Mouse (Mus musculus) embryo, embryonic 11 days (tissue): ENCODE results near the gene Fyn.

Experiments used
- DNase-seq: peaks from one replicate; pipeline ENCODE4 v3.0.0-alpha.2; 2015

The Fyn gene

DNA sequence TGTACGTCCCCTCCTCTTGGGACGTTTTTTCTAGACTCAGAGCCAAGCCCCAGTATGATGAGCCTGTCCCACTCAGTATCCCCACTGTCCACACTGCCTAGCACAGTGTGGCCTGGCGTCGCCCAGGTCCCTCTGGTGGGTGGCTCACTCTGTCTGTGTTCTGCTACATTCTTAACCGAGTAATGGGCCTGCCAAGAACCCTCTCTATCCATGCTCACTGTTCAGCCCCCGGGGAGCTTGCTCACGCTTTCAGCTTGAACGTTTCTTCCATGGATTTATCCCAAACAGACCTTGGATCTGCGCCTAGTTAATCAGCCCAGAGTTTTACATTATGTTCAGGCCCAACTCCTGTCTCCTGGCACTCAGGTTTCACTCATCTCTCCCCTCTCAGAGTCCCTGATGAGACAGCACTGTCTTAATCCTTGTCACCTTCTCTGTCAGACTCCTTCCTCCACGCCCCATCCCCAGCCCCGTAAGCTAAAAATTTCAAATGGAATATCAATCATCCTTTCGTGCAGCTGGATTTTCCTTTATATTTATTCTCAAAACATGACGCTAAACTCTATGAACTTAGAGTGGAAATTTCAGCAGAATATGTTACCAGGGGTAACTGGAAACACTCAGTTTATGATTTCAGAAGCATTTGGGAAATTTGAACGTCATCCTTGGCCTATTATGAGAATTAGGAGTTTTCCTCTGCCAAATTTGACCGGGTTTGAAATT lies 174.0 kb downstream of the Fyn start:
- no peak for DNase-seq

DNA sequence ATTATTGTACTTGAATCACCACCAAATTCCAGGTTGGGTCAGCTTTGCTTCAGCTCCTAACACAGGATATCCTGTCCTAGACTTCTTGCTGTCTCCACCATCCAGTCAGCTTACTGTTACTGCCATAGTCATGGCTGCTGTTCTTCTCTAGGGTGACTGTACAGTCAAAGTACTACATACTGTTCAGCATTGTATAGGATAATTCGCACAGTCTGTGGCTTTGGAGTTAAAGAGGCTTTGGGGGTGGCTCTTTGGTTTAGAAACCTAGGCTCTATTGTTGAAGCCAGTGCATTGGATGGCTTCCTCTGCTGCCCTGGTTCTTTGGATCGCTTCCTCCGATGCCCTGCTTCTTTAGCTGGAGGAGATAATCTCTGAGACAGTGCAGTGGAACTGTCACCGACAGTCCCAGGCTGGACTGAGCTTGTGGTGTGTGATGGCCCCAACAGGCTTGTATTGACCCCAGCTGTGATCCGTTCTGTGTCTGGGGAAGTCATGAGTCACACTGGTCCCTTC lies 174.7 kb downstream of the Fyn start:
- no peak for DNase-seq

DNA sequence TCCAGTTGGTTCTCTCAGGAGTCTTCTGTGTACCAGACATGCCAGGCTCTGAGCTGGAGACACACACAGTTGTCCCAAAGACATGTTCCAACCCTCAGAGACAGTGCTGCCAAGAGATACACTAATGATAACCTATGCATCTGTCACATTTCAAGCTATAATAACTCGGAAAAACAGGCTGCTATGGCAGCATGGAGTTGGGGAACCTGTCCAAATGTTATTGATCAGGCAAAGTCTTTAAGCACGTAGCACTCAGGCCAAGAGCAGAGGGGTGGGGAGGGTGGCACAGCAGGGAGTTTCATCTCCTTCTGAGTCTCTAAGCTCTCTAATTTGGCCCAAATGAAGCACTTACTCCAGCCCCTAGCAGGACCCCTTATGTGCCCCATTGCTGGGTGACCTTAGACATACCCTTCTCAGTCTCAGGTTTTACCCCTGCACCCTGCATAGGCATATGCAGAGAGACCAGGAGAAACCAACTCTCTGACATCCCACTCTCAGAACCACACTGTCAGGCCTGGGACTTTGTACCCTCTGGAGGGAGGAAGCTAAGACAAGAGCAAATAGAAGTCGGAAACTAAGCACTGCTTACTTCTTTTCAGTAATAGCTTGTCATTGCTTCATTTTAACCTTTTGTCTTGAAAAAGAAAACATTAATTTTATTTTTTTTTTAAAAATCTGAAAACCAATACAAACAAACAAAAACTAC lies 178.9 kb downstream of the Fyn start:
- no peak for DNase-seq

DNA sequence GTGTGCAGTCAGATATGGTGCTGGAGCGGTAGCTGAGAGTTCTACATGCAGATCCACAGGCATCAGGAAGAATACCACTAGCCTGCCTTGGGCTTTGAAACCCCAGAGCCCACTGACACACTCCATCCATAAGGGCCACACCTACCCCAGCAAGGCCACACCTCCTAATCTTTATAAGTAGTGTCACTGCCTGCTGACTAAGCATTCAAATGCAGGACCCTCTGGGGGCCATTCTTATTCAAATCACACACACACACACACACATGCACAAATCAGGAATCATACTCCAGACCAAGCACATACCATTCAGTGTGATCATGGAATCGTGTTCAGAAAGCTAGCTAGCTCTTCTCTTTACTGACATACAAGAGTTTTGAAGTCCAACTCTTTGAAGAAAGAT lies 182.1 kb downstream of the Fyn start:
- DNase-seq: no peak

DNA sequence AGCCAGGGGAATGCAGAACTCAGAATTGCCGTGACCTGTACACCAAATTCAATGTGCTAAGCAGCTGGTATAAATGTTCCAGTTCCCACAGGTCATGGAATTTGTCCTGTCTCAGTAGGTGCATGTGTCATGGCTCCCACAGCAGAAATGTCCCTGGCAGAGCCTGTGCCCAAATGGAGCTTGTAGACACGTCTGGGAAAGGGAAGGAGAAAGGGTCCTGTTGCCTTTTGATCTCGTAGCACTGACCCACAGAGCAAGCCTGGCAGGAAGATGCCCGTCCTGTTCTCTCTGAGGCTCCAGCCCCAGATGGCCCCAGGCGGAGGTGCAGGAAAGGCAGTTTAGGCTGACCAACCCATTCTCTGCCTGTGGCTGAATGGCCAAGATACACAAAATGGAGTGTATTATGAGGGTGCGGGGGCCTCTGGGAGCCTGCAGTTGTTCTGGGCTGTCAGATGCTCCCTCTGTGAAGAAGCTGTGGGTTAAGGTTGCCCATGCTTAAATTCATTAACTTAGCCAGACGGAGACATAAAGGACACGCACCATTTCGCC lies 183.1 kb downstream of the Fyn start:
- no peak for DNase-seq

- peak; percentile 64 for DNase-seq
These were observed 183.7 kb downstream of the Fyn start for GRCm38 (mm10) chr10:39552351-39552814.

DNA sequence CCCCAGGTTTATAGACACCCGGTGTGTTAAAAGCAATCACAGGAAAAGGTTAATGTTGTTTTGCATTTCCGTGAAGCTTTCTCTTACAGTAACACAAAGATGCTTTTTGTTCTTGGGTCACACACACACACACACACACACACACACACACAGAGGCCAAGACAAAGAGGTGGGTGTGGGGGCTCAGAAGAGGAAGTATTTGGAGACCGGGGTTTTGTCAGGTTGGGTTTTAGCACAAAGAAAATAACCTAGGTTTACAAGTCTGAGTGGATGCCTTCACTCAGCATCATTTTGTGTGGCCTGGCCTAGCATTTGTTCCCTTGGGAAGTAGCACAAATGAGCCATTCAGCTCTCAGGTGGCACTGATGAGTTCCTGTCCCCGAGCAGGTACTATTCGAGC lies 184.2 kb downstream of the Fyn start:
- DNase-seq: no peak

DNA sequence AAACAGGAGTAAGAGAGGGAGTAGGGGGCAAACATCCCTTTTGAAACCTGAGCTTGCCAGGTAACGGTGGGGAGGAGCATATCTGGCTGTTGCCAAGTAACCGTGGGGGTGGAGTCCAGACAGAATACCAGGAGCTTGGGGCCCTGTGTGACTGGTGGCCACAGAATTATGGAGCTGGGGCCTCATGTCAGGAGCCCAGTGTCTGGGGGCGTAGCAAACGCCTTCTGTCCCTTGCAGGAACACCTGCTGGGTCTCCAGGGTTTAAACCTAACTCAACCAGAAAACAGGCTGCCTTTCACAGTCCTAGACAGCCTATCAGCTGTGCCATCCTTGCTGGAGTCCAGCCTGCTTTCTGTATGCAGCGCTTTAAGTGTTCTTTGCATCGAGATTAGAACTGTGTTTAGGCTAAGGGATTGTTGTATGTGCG lies 186.6 kb downstream of the Fyn start:
- DNase-seq: peak; percentile 74

- DNase-seq: peak; percentile 62
These were observed 187.1 kb downstream of the Fyn start for GRCm38 (mm10) chr10:39555740-39556139.

GRCm38 (mm10) chr10:39557360-39557759 lies 188.7 kb downstream of the Fyn start:
- no peak for DNase-seq

DNA sequence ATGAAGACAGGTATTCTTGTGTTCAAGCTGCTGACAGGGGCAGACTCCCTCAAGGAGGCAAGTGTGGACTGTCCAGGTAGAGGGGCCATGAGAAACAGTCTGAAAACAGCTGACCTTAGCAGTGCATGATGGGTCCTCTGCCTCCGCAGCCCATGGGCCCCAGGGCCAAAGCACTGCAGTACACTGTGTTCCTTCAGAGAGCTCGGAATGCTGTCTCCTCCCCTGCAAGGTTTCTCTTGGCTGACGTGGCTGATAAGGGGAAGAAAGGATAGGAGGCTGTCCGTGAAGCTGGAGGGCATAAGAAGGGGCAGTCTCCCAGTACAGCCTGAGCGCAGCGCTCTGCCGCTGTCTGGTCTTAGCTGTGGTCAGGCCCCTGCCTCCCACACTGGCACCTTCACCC lies 189.2 kb downstream of the Fyn start:
- no peak for DNase-seq

DNA sequence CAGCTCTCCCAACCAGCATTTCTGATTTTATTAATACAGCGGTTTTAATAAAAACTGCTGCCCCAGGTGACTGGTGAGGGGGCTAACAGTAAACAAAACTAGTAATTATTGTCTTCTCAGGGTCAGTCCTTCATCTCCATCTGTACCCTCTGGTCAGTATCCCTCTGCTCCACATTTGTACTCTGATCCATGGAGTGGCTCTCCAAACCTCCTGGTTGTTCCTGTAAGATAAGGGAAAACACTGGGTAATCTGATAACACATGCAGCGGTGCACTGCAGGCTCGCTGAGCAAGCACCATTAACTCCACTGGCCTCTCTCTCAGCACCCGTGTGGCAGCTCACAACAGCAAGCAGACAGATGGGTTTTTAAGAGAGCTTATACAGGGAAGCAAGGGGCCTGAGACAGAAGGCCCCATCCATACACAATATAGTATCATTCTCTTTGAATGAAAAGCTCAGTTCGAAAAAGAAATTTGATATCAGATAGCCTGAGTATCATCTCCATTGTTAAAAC lies 189.9 kb downstream of the Fyn start:
- DNase-seq: no peak

- DNase-seq: no peak
These were observed 190.7 kb downstream of the Fyn start for GRCm38 (mm10) chr10:39559321-39559720.

DNA sequence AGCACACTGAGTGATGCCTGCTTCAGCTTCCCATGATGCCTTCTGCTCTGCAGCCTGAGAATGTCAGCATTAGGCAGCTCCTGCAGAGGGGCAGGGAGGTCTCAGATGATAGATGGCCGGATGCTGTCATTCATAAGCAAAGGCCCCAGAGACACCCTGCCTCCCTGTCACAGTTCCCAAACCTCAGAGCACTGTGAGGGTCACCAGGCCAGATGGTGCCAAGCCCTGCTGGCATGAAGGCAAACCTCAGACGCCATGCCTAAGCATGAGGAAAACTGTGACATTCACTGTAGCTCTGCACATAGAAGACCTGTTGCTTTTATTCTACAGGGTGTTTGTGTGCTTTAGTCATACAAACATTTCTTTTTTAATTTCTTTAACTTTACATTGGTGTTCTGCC lies 193.7 kb downstream of the Fyn start:
- no peak for DNase-seq

DNA sequence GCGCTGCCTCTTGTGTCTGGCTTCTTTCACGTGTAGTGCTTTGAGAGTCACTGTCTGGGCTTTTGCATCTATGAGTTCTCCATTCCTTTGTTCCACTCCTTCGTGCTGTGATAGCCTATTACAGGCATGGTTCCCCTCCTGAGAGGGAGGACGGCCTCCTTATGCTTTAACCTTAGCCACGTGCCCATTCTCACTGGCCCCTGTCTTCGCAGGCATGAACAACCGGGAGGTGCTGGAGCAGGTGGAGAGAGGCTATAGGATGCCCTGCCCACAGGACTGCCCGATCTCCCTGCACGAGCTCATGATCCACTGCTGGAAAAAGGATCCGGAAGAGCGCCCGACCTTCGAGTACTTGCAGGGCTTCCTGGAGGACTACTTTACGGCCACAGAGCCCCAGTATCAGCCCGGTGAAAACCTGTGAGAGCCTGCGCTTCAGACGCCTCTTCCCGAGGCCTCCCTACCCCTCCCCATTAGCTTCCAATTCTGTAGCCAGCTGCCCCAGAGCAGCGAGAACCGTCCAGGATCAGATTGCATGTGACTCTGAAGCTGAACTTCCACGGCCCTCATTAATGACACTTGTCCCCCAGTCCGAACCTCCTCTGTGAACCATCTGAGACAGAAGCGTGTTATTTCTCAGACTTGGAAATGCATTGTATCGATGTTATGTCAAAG lies 195.0 kb downstream of the Fyn start:
- DNase-seq: peak; percentile 62

DNA sequence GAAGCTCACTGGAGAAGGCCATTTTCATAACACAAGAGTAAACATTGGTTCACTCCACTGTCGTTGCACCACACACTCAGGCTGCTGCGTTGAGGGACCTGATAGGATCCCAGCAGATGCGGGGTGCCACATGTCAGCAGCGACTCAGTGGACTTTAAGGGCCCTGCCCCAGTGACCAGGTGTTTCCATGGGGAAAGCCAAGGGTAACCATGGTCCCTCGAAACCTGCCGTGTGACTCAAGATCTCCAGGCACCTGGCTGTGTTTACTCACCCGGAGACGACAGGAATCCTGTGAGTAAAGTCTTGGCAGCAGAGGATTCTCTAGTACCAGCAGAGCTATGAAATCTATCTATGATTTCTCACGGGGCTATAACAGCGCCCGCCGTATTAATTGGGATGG lies 198.2 kb downstream of the Fyn start:
- DNase-seq: no peak

GRCm38 (mm10) chr10:39568991-39569390 lies 200.3 kb downstream of the Fyn start:
- DNase-seq: no peak

GRCm38 (mm10) chr10:39571011-39571410 lies 202.4 kb downstream of the Fyn start:
- no peak for DNase-seq

DNA sequence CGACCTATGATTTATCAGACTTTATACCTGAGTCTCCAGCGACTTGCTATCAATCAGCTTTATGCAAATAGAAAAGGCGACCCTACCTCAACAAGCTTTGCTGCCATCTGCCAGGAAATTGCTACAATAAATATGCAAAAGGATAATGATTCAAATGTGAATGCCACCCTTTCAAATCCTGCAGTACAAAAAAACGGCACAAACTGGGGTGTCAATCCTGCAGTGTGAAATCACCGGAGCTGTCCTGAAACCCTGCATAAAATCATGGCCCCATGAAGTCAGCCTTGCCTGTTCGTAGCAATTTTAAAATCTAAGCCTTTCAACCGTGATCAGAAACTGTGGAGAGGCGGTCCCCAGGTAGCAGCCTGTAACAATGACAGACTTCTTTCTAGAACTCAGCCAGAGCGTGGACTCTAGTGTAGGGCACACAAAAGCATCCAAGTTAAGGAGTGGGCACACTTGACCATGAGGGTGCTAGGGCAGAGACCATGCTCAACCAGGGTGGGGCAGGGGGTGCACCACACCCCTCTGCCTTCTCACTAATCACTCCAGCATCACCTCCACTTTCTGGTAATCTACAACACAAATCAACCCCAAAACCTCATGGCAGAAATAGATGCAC lies 203.5 kb downstream of the Fyn start:
- DNase-seq: no peak

- no peak for DNase-seq
These were observed 204.0 kb downstream of the Fyn start for GRCm38 (mm10) chr10:39572672-39573051.

DNA sequence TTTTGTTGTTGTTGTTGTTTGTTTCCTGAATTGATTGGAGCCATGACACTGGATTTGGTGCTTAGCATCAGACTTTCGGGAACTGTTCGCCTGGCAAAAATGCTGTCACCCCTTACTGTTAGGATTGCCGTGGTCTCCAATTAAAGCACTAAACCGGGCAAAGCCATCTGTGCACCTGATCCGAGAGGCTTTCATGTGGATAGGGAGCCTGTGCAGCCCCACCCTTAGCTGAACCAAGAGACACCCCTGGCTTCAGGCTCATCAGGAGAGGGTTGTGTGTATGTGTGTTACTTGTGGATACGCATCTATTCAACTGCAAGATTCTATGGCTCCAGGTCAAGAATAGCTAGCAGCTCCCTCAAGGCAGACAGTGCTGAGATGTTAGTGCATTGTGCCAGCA lies 207.8 kb downstream of the Fyn start:
- DNase-seq: no peak

GRCm38 (mm10) chr10:39580477-39580876 lies 211.8 kb downstream of the Fyn start:
- no peak for DNase-seq

DNA sequence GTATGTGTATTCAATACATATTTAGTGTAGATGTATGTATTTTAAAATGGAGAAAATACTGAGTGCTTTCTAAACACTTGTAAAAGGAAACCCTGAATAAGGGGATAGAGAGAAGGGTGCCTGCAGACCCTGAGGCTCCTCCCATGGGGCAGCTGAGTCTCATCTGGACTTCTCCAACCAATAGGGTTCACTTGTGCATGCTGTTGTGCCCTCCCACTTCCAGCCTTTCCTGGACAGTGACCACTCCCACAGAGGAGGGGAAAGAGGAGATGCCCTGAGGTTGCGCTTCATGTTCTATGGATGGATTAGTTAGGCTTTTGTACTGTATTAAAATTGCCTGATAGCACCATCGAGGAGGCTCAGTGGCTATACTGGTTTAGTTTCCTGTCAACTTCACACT lies 213.7 kb downstream of the Fyn start:
- DNase-seq: no peak
